Mouse (Mus musculus) embryonic fibroblast, embryonic 13.5 days (primary cell): ENCODE measurements around the gene Olfr71.

Source experiments
- CTCF ChIP-seq: IDR thresholded peaks from 2 replicates; pipeline ENCODE4 v1.5.1; 2011; ENCODE audit warnings: mild to moderate bottlenecking, control low read depth, low read length, moderate library complexity, borderline replicate concordance; ENCODE audit not compliant: insufficient read depth
- POLR2A ChIP-seq: IDR thresholded peaks from 2 replicates; pipeline ENCODE4 v1.6.1; 2011; ENCODE audit warnings: low read depth, mild to moderate bottlenecking, control low read depth, low read length, moderate library complexity

DNA sequence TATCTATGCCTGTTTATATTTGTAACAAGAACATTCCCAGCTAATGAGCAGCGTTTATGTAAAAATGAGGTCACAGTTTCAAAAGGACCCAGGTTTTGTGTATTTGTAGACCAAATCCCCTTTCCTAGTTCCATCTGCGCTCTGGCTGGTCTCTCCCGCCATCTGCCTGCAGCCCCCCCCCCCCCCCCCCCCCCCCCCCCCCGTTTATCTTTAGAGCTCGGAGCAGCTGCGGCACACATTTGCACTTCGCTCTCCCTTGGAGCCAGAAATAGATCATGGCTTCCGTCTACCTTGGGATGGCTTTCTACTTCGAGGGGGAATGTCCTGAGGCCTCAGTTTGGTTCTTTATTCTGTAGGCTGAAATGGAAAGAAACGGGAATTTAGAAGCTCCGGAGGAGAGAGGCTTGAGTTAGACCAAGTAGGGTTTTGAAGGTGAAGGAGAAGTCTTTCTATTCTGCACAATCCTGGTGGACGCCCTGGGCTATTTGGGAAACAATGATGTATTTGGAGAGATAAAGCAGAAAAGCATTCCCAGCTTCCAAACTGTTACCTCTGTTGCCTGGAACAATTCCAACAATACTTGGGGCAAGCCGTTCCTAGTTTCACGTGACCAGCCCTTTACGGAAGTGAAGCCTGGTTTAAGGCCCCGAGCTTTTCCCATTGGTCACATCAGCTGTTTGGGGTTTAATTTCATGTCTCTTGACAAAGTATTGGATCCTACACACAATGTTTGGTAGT lies 10.6 kb upstream of the Olfr71 start:
- TF ChIP-seq POLR2A: no peak
- TF ChIP-seq CTCF: no peak
